Mouse (Mus musculus): ENCODE measurements at regions not wholly inside any gene's neighbourhood (a gene's known extent, or its start where the extent isn't known, plus 50 kb on each side); places are given as distances from the start of the nearest gene placed in this dataset.

DNA sequence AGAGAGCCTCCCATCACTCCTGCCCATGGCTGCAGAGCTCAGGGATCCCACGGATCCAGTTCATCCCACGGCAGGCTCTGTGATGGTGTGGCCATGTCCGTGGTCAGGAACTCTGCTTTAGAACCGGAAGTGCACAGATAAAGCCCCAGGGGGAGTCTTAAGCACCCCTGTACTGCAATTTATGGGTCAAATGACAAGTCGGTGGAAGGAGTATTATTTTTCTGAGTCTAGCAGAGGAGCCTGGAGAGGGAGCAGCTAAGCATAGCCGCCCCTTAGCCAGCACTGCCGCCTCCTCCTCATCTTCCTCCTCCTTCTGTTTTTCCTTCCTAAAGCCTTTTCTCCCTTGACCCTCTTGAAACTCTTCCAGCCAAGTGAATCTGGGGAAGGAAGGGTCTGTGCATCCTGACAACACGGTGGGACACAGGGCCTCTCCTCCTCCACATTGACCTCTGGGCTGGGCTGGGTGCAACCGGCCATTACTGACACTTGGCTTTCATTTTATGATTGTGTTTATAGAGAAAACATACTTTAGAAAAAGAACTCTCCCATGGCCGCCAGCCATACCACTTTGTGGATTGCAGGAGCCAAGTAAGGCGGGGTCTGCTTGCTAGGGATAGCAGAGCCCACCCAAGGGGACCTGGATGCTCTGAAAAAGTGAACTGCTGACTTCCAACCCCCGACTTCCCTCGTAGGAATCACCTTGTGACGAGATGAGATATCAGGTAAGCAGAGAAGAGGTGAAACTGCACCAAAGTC is 494.3 kb downstream of the Ccdc171 start:
- ATAC-seq (ENCODE audit: low FRiP score), result no peak
- H3K9me3 ChIP-seq, result no peaks in the 10 kb centered on the region
- no peak overlapping the region for H3K27ac ChIP-seq
- no peak overlapping the region for H3K4me2 ChIP-seq
- H3K9ac ChIP-seq, result no peak overlapping the region
- WGBS, result 82% methylated on average over 14 of the region's 14 CpGs
- peaks cover 3% of the 10 kb centered on the region; the same call in 1 of the 2 replicates for H3K4me1 ChIP-seq
- H3K4me3 ChIP-seq (replicated peaks), result no peak overlapping the region
- no peaks in the 10 kb centered on the region for H3K27me3 ChIP-seq
- no peaks in the 10 kb centered on the region for H3K36me3 ChIP-seq (replicated peaks)

GRCm38 (mm10) chr4:84020692-84021091 is 495.3 kb downstream of the Ccdc171 start:
- H3K27ac ChIP-seq, result no peak overlapping the region
- H3K9me3 ChIP-seq, result no peaks in the 10 kb centered on the region
- no peaks in the 10 kb centered on the region for H3K36me3 ChIP-seq (replicated peaks)
- WGBS, result 78% methylated on average over 1 of the region's 1 CpGs
- no peak overlapping the region for H3K9ac ChIP-seq
- no peaks in the 10 kb centered on the region for H3K27me3 ChIP-seq
- no peak for ATAC-seq (ENCODE audit: low FRiP score)
- H3K4me1 ChIP-seq, result peaks cover 3% of the 10 kb centered on the region; the same call in 1 of the 2 replicates
- no peak overlapping the region for H3K4me2 ChIP-seq
- no peak overlapping the region for H3K4me3 ChIP-seq (replicated peaks)

DNA sequence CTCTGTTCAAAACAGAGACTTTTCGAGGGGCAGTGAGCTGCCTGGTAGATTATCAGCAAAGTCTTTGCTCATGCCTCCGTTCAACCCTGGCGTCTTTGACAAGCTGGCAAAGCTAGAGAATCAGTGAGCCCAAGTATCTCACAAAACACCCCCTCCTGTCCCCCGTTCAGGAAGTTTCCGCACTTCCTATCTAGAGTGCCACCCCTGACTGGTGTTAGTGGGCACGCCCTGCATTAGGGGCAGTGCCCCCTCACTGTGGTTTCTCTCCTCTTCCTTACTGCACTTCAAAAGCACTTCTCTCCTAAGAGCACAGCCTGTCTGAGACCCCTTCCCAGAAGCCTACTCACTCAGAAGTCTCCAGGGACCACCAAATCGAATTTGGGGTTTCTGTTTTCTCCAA is 497.0 kb downstream of the Ccdc171 start:
- Histone ChIP-seq H3K4me3 (replicated peaks) (no peak overlapping the region), H3K36me3 (replicated peaks) (no peaks in the 10 kb centered on the region), H3K4me1 (peaks cover 3% of the 10 kb centered on the region; the same call in 1 of the 2 replicates), H3K4me2 (no peak overlapping the region), H3K9ac (no peak overlapping the region), H3K27me3 (no peaks in the 10 kb centered on the region), H3K9me3 (no peaks in the 10 kb centered on the region), H3K27ac (no peak overlapping the region)
- no peak for ATAC-seq (ENCODE audit: low FRiP score)
- WGBS, result 92% methylated on average over 7 of the region's 7 CpGs

- Histone ChIP-seq H3K27ac (no peak overlapping the region), H3K36me3 (replicated peaks) (no peaks in the 10 kb centered on the region), H3K4me3 (replicated peaks) (no peak overlapping the region), H3K4me2 (no peak overlapping the region), H3K9me3 (no peaks in the 10 kb centered on the region), H3K27me3 (no peaks in the 10 kb centered on the region), H3K4me1 (peaks cover 14% of the 10 kb centered on the region; the same call in 1 of the 2 replicates), H3K9ac (no peak overlapping the region)
- no peak for ATAC-seq (ENCODE audit: low FRiP score)
- WGBS, result 73% methylated on average over 8 of the region's 8 CpGs
Measured at GRCm38 (mm10) chr4:84026144-84026543, 500.8 kb downstream of the Ccdc171 start.

- Histone ChIP-seq H3K4me3 (replicated peaks) (no peak overlapping the region), H3K9me3 (no peaks in the 10 kb centered on the region), H3K4me1 (peaks cover 27% of the 10 kb centered on the region), H3K27ac (no peak overlapping the region), H3K36me3 (replicated peaks) (no peaks in the 10 kb centered on the region), H3K27me3 (no peaks in the 10 kb centered on the region), H3K4me2 (no peak overlapping the region), H3K9ac (no peak overlapping the region)
- 18% methylated on average over 5 of the region's 5 CpGs for WGBS
- peak; percentile 67; the same call in 1 of the 2 replicates for ATAC-seq (ENCODE audit: low FRiP score)
Measured at GRCm38 (mm10) chr4:84028120-84028519, 502.8 kb downstream of the Ccdc171 start.

GRCm38 (mm10) chr4:84030916-84031315 is 505.6 kb downstream of the Ccdc171 start:
- no peak for ATAC-seq (ENCODE audit: low FRiP score)
- WGBS, result 78% methylated on average over 5 of the region's 5 CpGs
- H3K4me2 ChIP-seq, result no peak overlapping the region
- no peak overlapping the region for H3K27ac ChIP-seq
- no peak overlapping the region for H3K4me3 ChIP-seq (replicated peaks)
- H3K9me3 ChIP-seq, result peaks cover 3% of the 10 kb centered on the region; the same call in 1 of the 2 replicates
- peaks cover 32% of the 10 kb centered on the region for H3K4me1 ChIP-seq
- no peaks in the 10 kb centered on the region for H3K27me3 ChIP-seq
- H3K9ac ChIP-seq, result no peak overlapping the region
- no peaks in the 10 kb centered on the region for H3K36me3 ChIP-seq (replicated peaks)

- no peaks in the 10 kb centered on the region for H3K36me3 ChIP-seq (replicated peaks)
- H3K4me1 ChIP-seq, result peaks cover 30% of the 10 kb centered on the region
- WGBS, result 21% methylated on average over 10 of the region's 10 CpGs
- H3K4me3 ChIP-seq (replicated peaks), result no peak overlapping the region
- H3K4me2 ChIP-seq, result 0 out of 2 replicates have a peak overlapping the region, but pooled peaks have one; percentile 9
- peaks cover 3% of the 10 kb centered on the region; the same call in 1 of the 2 replicates for H3K9me3 ChIP-seq
- peak overlapping the region; percentile 5; the same call in 1 of the 2 replicates for H3K9ac ChIP-seq
- H3K27ac ChIP-seq, result peak overlapping the region; percentile 50
- peak; percentile 87; the same call in 1 of the 2 replicates for ATAC-seq (ENCODE audit: low FRiP score)
- no peaks in the 10 kb centered on the region for H3K27me3 ChIP-seq
Measured at GRCm38 (mm10) chr4:84032505-84032904, 507.2 kb downstream of the Ccdc171 start.

- no peak overlapping the region for H3K4me3 ChIP-seq (replicated peaks)
- ATAC-seq (ENCODE audit: low FRiP score), result no peak
- no peaks in the 10 kb centered on the region for H3K27me3 ChIP-seq
- H3K4me2 ChIP-seq, result no peak overlapping the region
- H3K36me3 ChIP-seq (replicated peaks), result no peaks in the 10 kb centered on the region
- H3K27ac ChIP-seq, result no peak overlapping the region
- peaks cover 3% of the 10 kb centered on the region; the same call in 1 of the 2 replicates for H3K9me3 ChIP-seq
- WGBS, result 97% methylated on average over 1 of the region's 1 CpGs
- peaks cover 18% of the 10 kb centered on the region for H3K4me1 ChIP-seq
- no peak overlapping the region for H3K9ac ChIP-seq
Measured at GRCm38 (mm10) chr4:84035347-84035746, 510.0 kb downstream of the Ccdc171 start.

DNA sequence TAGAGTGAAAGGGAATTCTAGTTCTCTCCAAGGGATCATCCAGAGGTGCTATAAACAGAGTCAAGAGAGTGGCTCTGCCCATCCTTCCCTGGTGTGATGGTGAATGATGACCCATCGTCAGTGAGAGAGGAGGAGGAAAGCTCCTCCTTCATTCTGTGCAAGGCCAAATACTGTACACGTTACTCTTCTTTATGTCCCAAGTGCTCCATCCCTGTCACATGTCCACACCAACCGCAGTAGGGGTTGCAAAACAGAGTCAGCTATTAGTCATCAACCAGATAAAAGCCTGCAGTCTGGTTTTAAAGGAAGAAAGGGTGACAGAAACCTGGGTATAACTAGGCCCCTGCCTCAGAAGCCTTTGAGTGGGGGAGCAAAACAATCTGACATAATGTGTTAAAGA is 512.2 kb downstream of the Ccdc171 start:
- Histone ChIP-seq H3K4me2 (no peak overlapping the region), H3K4me3 (replicated peaks) (no peak overlapping the region), H3K27me3 (no peaks in the 10 kb centered on the region), H3K4me1 (peaks cover 11% of the 10 kb centered on the region), H3K36me3 (replicated peaks) (no peaks in the 10 kb centered on the region), H3K27ac (no peak overlapping the region), H3K9ac (no peak overlapping the region), H3K9me3 (peaks cover 3% of the 10 kb centered on the region; the same call in 1 of the 2 replicates)
- no peak for ATAC-seq (ENCODE audit: low FRiP score)
- WGBS, result 88% methylated on average over 3 of the region's 3 CpGs

DNA sequence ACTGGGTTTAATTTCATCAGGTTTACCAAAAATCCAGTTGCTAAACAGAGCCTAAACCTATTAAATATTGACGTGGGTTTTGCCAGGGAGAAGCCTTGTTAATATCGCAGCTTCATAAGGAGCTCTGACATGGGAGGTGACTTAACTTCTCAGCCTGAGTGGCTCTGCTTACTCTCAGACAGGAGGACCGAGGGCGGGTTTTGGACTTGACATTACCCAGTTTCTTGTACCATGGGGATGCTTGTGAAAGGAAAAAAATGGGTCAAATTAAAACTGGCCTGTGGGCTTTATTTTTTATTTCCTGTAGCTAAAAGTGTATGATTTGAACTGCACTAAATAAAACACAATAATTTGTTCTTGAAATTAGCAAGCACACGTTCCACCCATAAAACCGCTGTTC is 524.9 kb downstream of the Ccdc171 start:
- H3K27me3 ChIP-seq, result no peaks in the 10 kb centered on the region
- no peaks in the 10 kb centered on the region for H3K36me3 ChIP-seq (replicated peaks)
- no peak overlapping the region for H3K9ac ChIP-seq
- WGBS, result 93% methylated on average over 6 of the region's 6 CpGs
- no peaks in the 10 kb centered on the region for H3K9me3 ChIP-seq
- no peaks in the 10 kb centered on the region for H3K4me1 ChIP-seq
- H3K4me3 ChIP-seq (replicated peaks), result no peak overlapping the region
- ATAC-seq (ENCODE audit: low FRiP score), result no peak
- H3K27ac ChIP-seq, result no peak overlapping the region
- H3K4me2 ChIP-seq, result no peak overlapping the region

DNA sequence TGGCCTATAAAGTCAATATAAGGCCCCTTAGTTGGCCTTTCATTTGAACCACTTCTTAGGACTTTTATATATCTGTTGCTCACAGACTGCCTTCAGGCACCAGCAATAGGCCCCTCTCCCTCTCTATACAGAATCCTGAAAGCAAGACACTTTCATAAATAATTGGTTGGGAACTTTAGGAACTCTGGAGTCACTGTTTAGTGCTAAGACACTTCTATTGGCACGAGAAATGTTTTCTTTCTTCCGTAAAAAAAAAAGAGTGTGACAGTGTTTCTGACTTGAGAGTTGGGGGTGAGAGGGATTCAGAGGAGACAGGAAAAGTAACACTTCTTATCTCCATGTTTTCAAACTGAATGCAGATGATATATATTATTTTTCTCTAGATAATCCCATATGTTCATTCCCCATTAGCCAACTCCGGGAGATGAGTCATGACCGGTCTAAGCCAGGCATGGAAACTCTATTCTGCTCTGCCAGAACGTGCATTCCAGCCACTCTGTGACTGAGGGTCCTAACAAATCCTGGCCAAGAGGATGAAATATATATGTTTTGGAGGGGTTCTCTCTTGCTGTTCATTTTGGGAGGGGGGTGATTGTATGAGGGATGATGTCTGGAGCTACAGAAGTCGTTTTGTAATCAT is 531.6 kb downstream of the Ccdc171 start:
- Histone ChIP-seq H3K9me3 (no peaks in the 10 kb centered on the region), H3K4me1 (no peaks in the 10 kb centered on the region), H3K4me3 (replicated peaks) (no peak overlapping the region), H3K4me2 (no peak overlapping the region), H3K36me3 (replicated peaks) (no peaks in the 10 kb centered on the region), H3K9ac (no peak overlapping the region), H3K27me3 (no peaks in the 10 kb centered on the region), H3K27ac (no peak overlapping the region)
- ATAC-seq (ENCODE audit: low FRiP score), result no peak
- WGBS, result 90% methylated on average over 6 of the region's 6 CpGs

GRCm38 (mm10) chr4:84060187-84060586 is 534.8 kb downstream of the Ccdc171 start:
- Histone ChIP-seq H3K27ac (no peak overlapping the region), H3K4me3 (replicated peaks) (no peak overlapping the region), H3K4me2 (no peak overlapping the region), H3K36me3 (replicated peaks) (no peaks in the 10 kb centered on the region), H3K9ac (no peak overlapping the region), H3K27me3 (peaks cover 7% of the 10 kb centered on the region; the same call in 1 of the 2 replicates), H3K9me3 (no peaks in the 10 kb centered on the region), H3K4me1 (no peaks in the 10 kb centered on the region)
- 92% methylated on average over 2 of the region's 2 CpGs for WGBS
- ATAC-seq (ENCODE audit: low FRiP score), result no peak

Data from forebrain, embryonic 12.5 days (tissue).